Mouse (Mus musculus) lung, embryonic 14.5 days (tissue): ENCODE results near the gene Akap8. TPM values are rescaled to one million over a fixed set of nuclear protein-coding genes. Genes with fewer than 3 reads are reported as not detected.

Experiments used
- ATAC-seq: fragments of 200-750 bp; cut with Nextera tagmentation; 2 replicates; pipeline ENCODE4 v1.8.0; 2017; ENCODE audit warnings: mild to moderate bottlenecking, moderate TSS enrichment, moderate library complexity; ENCODE audit not compliant: insufficient read depth
- DNase-seq: peaks from one replicate; pipeline ENCODE4 v3.0.0-alpha.2; 2015
- H3K27ac ChIP-seq: fragments of 300-500 bp; sonication (generic); 2 replicates; pipeline ENCODE4 v1.5.1; 2014; ENCODE audit warnings: low read depth, mild to moderate bottlenecking, moderate library complexity
- H3K27me3 ChIP-seq: fragments of 300-500 bp; sonication (generic); 2 replicates; pipeline ENCODE4 v1.6.1; 2014; ENCODE audit warnings: low read length, control low read depth; ENCODE audit not compliant: insufficient read depth
- H3K36me3 ChIP-seq: fragments of 300-500 bp; sonication (generic); 2 replicates; pipeline ENCODE4 v1.6.1; 2014; ENCODE audit warnings: control low read depth; ENCODE audit not compliant: insufficient read depth
- H3K4me1 ChIP-seq: fragments of 300-500 bp; sonication (generic); 2 replicates; pipeline ENCODE4 v1.6.1; 2014; ENCODE audit warnings: antibody characterized with exemption, control low read depth; ENCODE audit not compliant: insufficient read depth
- H3K4me2 ChIP-seq: fragments of 300-500 bp; sonication (generic); 2 replicates; pipeline ENCODE4 v1.6.1; 2014; ENCODE audit warnings: mild to moderate bottlenecking
- H3K4me3 ChIP-seq: fragments of 300-500 bp; sonication (generic); 2 replicates; pipeline ENCODE4 v1.5.1; 2014; ENCODE audit warnings: low read depth, low read length
- H3K9ac ChIP-seq: fragments of 300-500 bp; sonication (generic); 2 replicates; pipeline ENCODE4 v1.6.1; 2014
- H3K9me3 ChIP-seq: fragments of 300-500 bp; sonication (generic); 2 replicates; pipeline ENCODE4 v1.6.1; 2016; ENCODE audit warnings: low read depth, low read length, control low read depth
- CTCF ChIP-seq: IDR thresholded peaks from 2 replicates; pipeline ENCODE4 v1.5.1; 2016; ENCODE audit warnings: antibody characterized with exemption, low read depth
- WGBS: fragments of 180-500 bp; shearing (Covaris S2); extraction: QIAGEN DNeasy Blood & Tissue Kit; methylation state at CpG from one replicate; pipeline ENCODE4 v1.1.7; 2014; 5-methylcytosine and 5-hydroxymethylcytosine counted together
- polyA plus RNA-seq: library from polyadenylated mRNA; unstranded; fragments of >200 nt; fragmentation: Nextera tagmentation; extraction: Ambion mirVana; gene quantifications from 2 replicates; pipeline ENCODE4 v1.2.1, GENCODE M21; 2014

Gene Akap8
- polyA plus RNA-seq, 1 experiment from 2014 or later: 54.3 TPM

DNA sequence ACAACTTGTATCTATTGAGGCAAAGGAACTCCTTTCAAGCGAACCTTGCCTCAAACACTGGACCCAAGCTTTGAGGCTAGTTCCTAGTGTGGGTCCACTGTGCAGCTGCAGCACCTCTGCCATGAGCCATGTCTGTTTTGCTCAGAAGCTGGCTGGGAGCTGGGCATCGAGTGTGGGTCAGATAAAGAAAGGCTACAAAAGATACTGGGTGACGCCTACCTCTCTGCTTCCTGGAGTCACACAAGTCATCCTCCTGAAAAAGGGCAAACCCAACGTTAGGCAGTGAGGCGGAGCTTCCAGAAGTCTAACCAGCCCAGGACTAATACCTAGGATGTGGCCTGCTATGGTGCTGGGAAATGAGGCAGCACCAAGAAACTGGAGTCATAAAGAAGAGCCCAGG, 7.1 kb downstream of the Akap8 start:
- DNase-seq (no peak), ATAC-seq (no peak)
- H3K4me1 ChIP-seq: no peaks in the 10 kb centered on the region; the same call in 1 of the 2 replicates
- H3K4me2 ChIP-seq: no peak overlapping the region
- H3K9ac ChIP-seq: no peak overlapping the region
- 68% methylated on average over 5 of the region's 5 CpGs for WGBS
- no peak overlapping the region for H3K4me3 ChIP-seq
- H3K36me3 ChIP-seq: peaks cover 97% of the 10 kb centered on the region
- no peak overlapping the region for H3K27ac ChIP-seq
- TF ChIP-seq CTCF: no peak
- H3K9me3 ChIP-seq: no peaks in the 10 kb centered on the region
- H3K27me3 ChIP-seq: no peaks in the 10 kb centered on the region

GRCm38 (mm10) chr17:32312801-32313200, 8.2 kb downstream of the Akap8 start:
- no peak for ATAC-seq

DNA sequence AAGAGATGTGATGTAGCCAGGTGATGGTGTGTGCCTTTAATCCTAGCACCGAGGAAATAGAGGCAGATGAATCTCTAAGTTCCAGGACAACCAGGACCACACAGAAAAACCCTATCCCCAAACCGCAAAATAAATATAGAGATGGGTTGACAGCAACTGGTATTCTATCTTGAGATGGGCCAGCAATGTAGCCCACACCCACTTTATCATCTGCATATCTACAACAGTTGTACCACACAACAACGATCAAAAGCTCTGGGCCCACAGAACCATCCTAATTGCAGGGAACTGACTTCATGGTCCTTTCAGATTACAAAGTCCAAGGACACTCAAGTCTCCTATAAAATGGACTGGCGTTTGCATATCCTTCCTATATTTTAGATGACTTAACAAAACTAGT, 13.1 kb downstream of the Akap8 start:
- no peak overlapping the region for H3K27ac ChIP-seq
- no peak for TF ChIP-seq CTCF
- no peak overlapping the region for H3K4me2 ChIP-seq
- no peaks in the 10 kb centered on the region for H3K9me3 ChIP-seq
- DNase-seq (no peak), ATAC-seq (no peak)
- no peaks in the 10 kb centered on the region for H3K27me3 ChIP-seq
- H3K4me3 ChIP-seq: no peak overlapping the region
- H3K4me1 ChIP-seq: no peaks in the 10 kb centered on the region
- WGBS: 86% methylated on average over 4 of the region's 4 CpGs
- H3K9ac ChIP-seq: no peak overlapping the region
- H3K36me3 ChIP-seq: peaks cover 100% of the 10 kb centered on the region

More at GRCm38 (mm10) chr17:32312801-32313200, 8.2 kb downstream of the Akap8 start:
- no peak for DNase-seq
- H3K27ac ChIP-seq: no peak overlapping the region
- 92% methylated on average over 8 of the region's 8 CpGs for WGBS
- H3K27me3 ChIP-seq: no peaks in the 10 kb centered on the region
- no peaks in the 10 kb centered on the region for H3K4me1 ChIP-seq
- no peak overlapping the region for H3K4me2 ChIP-seq
- no peaks in the 10 kb centered on the region for H3K9me3 ChIP-seq
- H3K9ac ChIP-seq: no peak overlapping the region
- peaks cover 100% of the 10 kb centered on the region for H3K36me3 ChIP-seq
- TF ChIP-seq CTCF: no peak
- H3K4me3 ChIP-seq: no peak overlapping the region

DNA sequence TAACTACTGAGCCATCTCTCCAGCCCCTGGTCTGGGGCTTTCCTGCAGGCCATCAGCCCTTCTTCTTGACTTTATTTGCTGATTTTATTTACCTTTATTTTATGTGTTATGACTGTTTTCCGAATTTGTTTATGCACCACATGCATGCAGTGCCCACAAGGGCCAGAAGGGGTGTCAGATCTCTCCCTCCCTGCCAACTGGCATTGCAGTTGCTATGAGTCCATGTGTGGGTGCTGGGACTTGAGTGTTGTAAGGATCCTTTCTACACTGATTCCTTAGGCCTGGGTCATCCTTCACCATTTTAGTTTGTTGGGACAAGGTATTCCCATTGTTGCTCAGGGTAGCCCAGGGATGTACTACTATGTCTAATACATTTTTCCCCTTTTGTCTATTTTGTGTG, 22.9 kb downstream of the Akap8 start:
- Histone ChIP-seq H3K4me2 (no peak overlapping the region), H3K4me3 (no peak overlapping the region), H3K27me3 (no peaks in the 10 kb centered on the region), H3K27ac (no peak overlapping the region), H3K36me3 (peaks cover 6% of the 10 kb centered on the region; the same call in 1 of the 2 replicates), H3K4me1 (no peaks in the 10 kb centered on the region), H3K9me3 (no peaks in the 10 kb centered on the region), H3K9ac (no peak overlapping the region)
- ATAC-seq (no peak), DNase-seq (no peak)
- WGBS: 74% methylated on average over 1 of the region's 1 CpGs
- peak; percentile 26 for TF ChIP-seq CTCF

DNA sequence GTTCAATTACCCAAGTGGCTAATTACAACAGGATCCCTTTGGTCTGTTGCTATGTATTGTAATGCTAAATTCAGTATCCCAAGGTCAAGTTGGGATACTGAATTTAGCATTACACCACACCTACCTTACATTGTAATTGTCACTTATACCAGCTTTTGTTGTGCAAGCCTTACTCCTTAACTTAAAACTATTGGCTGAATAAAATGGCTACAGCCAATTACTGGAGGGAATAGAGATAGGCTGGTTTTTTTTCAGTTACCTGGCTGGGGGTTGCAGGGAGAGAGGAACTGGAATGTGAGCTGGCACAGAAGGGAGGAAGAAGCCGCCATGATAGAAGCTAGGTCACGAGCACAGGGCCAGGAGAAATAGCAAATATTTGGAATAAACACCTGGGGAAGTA, 25.1 kb downstream of the Akap8 start:
- no peaks in the 10 kb centered on the region for H3K4me1 ChIP-seq
- no peaks in the 10 kb centered on the region for H3K36me3 ChIP-seq
- no peak overlapping the region for H3K4me2 ChIP-seq
- no peaks in the 10 kb centered on the region for H3K27me3 ChIP-seq
- ATAC-seq: no peak
- TF ChIP-seq CTCF: no peak
- no peaks in the 10 kb centered on the region for H3K9me3 ChIP-seq
- no peak overlapping the region for H3K27ac ChIP-seq
- WGBS: 60% methylated on average over 2 of the region's 2 CpGs
- H3K4me3 ChIP-seq: no peak overlapping the region
- H3K9ac ChIP-seq: no peak overlapping the region
- no peak for DNase-seq

DNA sequence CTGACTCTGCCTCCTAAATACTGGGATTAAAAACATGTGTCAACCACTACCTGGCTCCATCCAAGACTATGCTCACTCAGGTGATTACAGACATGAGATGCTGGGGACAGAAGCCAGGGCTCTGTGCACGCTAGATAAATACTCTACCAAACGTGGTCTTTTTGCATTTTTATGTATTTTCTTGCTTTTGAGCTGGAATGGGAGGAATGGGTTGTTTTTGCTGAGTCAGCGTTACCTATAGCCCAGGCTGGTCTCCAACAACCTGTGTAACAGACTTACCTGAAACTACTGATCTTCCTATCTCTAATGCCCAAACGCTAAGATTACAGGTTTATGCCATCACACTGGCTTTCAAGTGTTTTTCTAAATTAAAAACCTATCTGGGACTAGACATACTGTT, 25.9 kb downstream of the Akap8 start:
- 81% methylated on average over 4 of the region's 4 CpGs for WGBS
- TF ChIP-seq CTCF: no peak
- H3K4me1 ChIP-seq: no peaks in the 10 kb centered on the region
- no peak overlapping the region for H3K4me2 ChIP-seq
- H3K9ac ChIP-seq: no peak overlapping the region
- H3K27ac ChIP-seq: no peak overlapping the region
- DNase-seq (no peak), ATAC-seq (no peak)
- H3K27me3 ChIP-seq: no peaks in the 10 kb centered on the region
- H3K9me3 ChIP-seq: no peaks in the 10 kb centered on the region
- no peak overlapping the region for H3K4me3 ChIP-seq
- H3K36me3 ChIP-seq: no peaks in the 10 kb centered on the region

- DNase-seq: no peak
- Histone ChIP-seq H3K36me3 (no peaks in the 10 kb centered on the region), H3K4me1 (peaks cover 11% of the 10 kb centered on the region; the same call in 1 of the 2 replicates), H3K27ac (peak overlapping the region; percentile 99; the same call in 1 of the 2 replicates), H3K9ac (peak overlapping the region; percentile 97), H3K27me3 (no peaks in the 10 kb centered on the region), H3K4me2 (peak overlapping the region; percentile 81), H3K4me3 (peak overlapping the region; percentile 95), H3K9me3 (no peaks in the 10 kb centered on the region)
- WGBS: 37% methylated on average over 6 of the region's 6 CpGs
- no peak for ATAC-seq
- TF ChIP-seq CTCF: no peak
Measured at GRCm38 (mm10) chr17:32285138-32285670, 35.8 kb downstream of the Akap8 start.
